Mouse (Mus musculus): ENCODE results near the gene Cytl1.

Gene Cytl1

GRCm38 (mm10) chr5:37735224-37735623 is at the start of gene Cytl1:
Gene Cytl1 (plus strand): TSS chr5:37735519.
- DNase-seq, result no peak

- DNase-seq, result no peak
Measured at GRCm38 (mm10) chr5:37692759-37693158, 42.6 kb upstream of the Cytl1 start.

GRCm38 (mm10) chr5:37695773-37696172 is 39.5 kb upstream of the Cytl1 start:
- no peak for DNase-seq

GRCm38 (mm10) chr5:37697286-37697685 is 38.0 kb upstream of the Cytl1 start:
- no peak for DNase-seq

- DNase-seq, result no peak
Measured at GRCm38 (mm10) chr5:37699757-37700156, 35.6 kb upstream of the Cytl1 start.

- no peak for DNase-seq
Measured at GRCm38 (mm10) chr5:37704962-37705361, 30.4 kb upstream of the Cytl1 start.

GRCm38 (mm10) chr5:37708124-37708523 is 27.2 kb upstream of the Cytl1 start:
- no peak for DNase-seq

- no peak for DNase-seq
Measured at GRCm38 (mm10) chr5:37709257-37709904, 25.9 kb upstream of the Cytl1 start.

- no peak for DNase-seq
Measured at GRCm38 (mm10) chr5:37716505-37717372, 18.6 kb upstream of the Cytl1 start, which contains the start of gene Stk32b. Gene Stk32b (minus strand): TSS chr5:37717171.

- no peak for DNase-seq
Measured at GRCm38 (mm10) chr5:37717384-37717963, 17.8 kb upstream of the Cytl1 start.

GRCm38 (mm10) chr5:37720670-37721069 is 14.6 kb upstream of the Cytl1 start:
- no peak for DNase-seq

- DNase-seq, result no peak
Measured at GRCm38 (mm10) chr5:37725220-37725886, 10.0 kb upstream of the Cytl1 start.

- no peak for DNase-seq
Measured at GRCm38 (mm10) chr5:37730781-37731180, 4.5 kb upstream of the Cytl1 start.

GRCm38 (mm10) chr5:37736213-37736612 is 894 bp downstream of the Cytl1 start:
- no peak for DNase-seq

- DNase-seq, result no peak
Measured at GRCm38 (mm10) chr5:37743889-37744707, 8.8 kb downstream of the Cytl1 start.

- no peak for DNase-seq
Measured at GRCm38 (mm10) chr5:37752027-37752967, 17.0 kb downstream of the Cytl1 start.

- no peak for DNase-seq
Measured at GRCm38 (mm10) chr5:37753366-37753765, 18.0 kb downstream of the Cytl1 start.

- DNase-seq, result no peak
Measured at GRCm38 (mm10) chr5:37762046-37762445, 26.7 kb downstream of the Cytl1 start.

GRCm38 (mm10) chr5:37765851-37766250 is 30.5 kb downstream of the Cytl1 start:
- DNase-seq, result no peak

GRCm38 (mm10) chr5:37767231-37767630 is 31.9 kb downstream of the Cytl1 start:
- no peak for DNase-seq

- no peak for DNase-seq
Measured at GRCm38 (mm10) chr5:37769031-37769430, 33.7 kb downstream of the Cytl1 start.

All from thymus, adult 18-20 months (tissue).